Mouse (Mus musculus) testis, adult 2 months (tissue): ENCODE data around the gene Hoxd3. TPM values are rescaled to one million over a fixed set of nuclear protein-coding genes. Genes with fewer than 3 reads are reported as not detected.

Experiments used
- H3K27ac ChIP-seq: fragments of 200-500 bp; 2 replicates; pipeline ENCODE4 v1.5.1; 2012; ENCODE audit warnings: low read depth, low read length; ENCODE audit not compliant: control insufficient read depth, insufficient read depth
- H3K27me3 ChIP-seq: fragments of 200-500 bp; 2 replicates; pipeline ENCODE4 v1.6.1; 2012; ENCODE audit warnings: mild to moderate bottlenecking, low read length, moderate library complexity; ENCODE audit not compliant: control insufficient read depth, insufficient read depth
- H3K36me3 ChIP-seq: fragments of 200-500 bp; 2 replicates; pipeline ENCODE4 v1.6.1; 2012; ENCODE audit warnings: mild to moderate bottlenecking, low read length; ENCODE audit not compliant: control insufficient read depth, insufficient read depth
- H3K4me1 ChIP-seq: fragments of 200-500 bp; 2 replicates; pipeline ENCODE4 v1.6.1; 2012; ENCODE audit warnings: low read length; ENCODE audit not compliant: control insufficient read depth, insufficient read depth
- H3K4me3 ChIP-seq: fragments of 200-500 bp; 2 replicates; pipeline ENCODE4 v1.5.1; 2012; ENCODE audit warnings: low read depth, mild to moderate bottlenecking, low read length, moderate library complexity, mixed read lengths; ENCODE audit not compliant: control insufficient read depth
- CTCF ChIP-seq: fragments of 200-500 bp; IDR thresholded peaks from 2 replicates; pipeline ENCODE4 v1.5.1; 2012; ENCODE audit warnings: low read depth, mild to moderate bottlenecking, inconsistent platforms, low read length, moderate library complexity; ENCODE audit not compliant: control insufficient read depth, insufficient read depth, insufficient replicate concordance
- POLR2A ChIP-seq: fragments of 200-500 bp; IDR thresholded peaks from 2 replicates; pipeline ENCODE4 v1.6.1; 2012; ENCODE audit warnings: low read depth, mild to moderate bottlenecking, inconsistent platforms, low read length, moderate library complexity; ENCODE audit not compliant: control insufficient read depth
- polyA plus RNA-seq: library from polyadenylated mRNA; depleted of rRNA; stranded (reverse); fragments of >200 nt; gene quantifications from 2 replicates; pipeline ENCODE4 v1.2.3, GENCODE M21; 2012

Hoxd3 gene
- polyA plus RNA-seq, 1 experiment = 0.48 TPM

DNA sequence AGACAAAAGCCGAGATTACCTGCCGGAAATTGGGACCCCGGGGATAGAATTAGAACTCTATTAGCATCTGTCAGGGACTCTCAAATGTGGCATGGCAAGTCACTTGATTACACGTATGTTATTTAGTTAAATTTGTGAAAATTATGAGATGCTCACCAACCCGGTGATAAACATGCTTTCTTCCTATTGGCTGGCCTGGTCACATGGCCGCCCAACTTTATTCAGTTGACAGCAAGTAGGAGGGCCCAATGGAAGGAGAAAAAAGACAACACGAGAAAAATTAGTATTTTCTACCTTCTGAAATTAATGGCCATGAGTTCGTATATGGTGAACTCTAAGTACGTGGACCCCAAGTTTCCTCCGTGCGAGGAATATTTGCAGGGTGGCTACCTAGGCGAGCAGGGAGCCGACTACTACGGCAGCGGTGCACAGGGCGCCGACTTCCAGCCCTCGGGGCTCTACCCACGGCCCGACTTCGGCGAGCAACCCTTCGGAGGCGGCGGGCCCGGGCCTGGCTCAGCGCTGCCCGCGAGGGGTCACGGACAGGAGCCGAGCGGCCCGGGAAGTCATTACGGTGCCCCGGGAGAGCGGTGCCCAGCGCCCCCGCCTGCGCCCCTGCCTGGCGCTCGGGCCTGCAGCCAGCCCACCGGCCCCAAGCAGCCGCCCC, 15.4 kb downstream of the Hoxd3 start:
- Histone ChIP-seq H3K27me3 (no peaks in the 10 kb centered on the region), H3K36me3 (no peaks in the 10 kb centered on the region), H3K27ac (no peak overlapping the region), H3K4me3 (no peak overlapping the region), H3K4me1 (peaks cover 9% of the 10 kb centered on the region)
- TF ChIP-seq POLR2A = no peak
- no peak for TF ChIP-seq CTCF

DNA sequence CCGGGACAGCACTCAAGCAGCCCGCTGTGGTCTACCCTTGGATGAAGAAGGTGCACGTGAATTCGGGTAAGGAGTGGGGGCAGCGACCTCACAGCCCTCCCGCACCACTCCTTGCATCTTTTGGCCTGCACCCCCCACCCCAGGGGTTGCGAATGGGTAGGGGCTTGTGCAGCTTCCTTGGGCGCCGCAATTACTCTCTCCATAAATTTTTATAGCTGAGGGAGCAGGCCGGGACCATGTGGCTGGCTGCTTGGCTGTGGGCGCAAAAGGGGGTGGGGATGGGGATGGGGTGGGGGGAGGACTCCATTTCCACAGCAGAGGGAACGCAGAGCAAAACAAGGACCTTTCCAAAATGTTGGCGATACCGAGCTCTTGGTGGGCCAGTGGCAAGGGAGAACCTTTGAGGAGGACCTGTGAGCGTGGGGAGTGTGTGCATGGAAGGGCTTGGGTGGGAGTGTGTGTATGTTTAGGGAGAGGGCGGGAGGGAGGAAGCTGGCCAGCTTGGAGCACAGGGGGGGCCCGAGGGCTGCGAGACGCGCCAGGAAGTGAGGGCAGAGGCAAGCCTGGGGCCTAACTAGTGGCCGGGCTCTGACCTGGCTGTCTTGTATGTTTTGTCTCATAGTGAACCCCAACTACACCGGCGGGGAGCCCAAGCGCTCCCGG, 16.0 kb downstream of the Hoxd3 start:
- TF ChIP-seq CTCF = no peak
- no peak for TF ChIP-seq POLR2A
- H3K27me3 ChIP-seq = no peaks in the 10 kb centered on the region
- H3K36me3 ChIP-seq = no peaks in the 10 kb centered on the region
- H3K4me3 ChIP-seq = no peak overlapping the region
- H3K4me1 ChIP-seq = peaks cover 8% of the 10 kb centered on the region
- no peak overlapping the region for H3K27ac ChIP-seq

DNA sequence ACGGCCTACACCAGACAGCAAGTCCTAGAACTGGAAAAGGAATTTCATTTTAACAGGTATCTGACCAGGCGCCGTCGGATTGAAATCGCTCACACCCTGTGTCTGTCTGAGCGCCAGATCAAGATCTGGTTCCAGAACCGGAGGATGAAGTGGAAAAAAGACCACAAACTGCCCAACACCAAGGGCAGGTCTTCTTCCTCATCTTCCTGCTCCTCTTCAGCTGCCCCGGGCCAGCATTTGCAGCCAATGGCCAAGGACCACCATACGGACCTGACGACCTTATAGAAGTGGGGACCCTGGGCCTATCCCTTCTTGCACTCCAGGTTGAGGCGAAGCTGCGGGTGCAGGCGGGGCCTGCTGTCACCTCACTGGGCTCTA, 16.6 kb downstream of the Hoxd3 start:
- Histone ChIP-seq H3K36me3 (no peaks in the 10 kb centered on the region), H3K4me3 (no peak overlapping the region), H3K27ac (no peak overlapping the region), H3K4me1 (peaks cover 5% of the 10 kb centered on the region), H3K27me3 (no peaks in the 10 kb centered on the region; the same call in 1 of the 2 replicates)
- TF ChIP-seq POLR2A = no peak
- no peak for TF ChIP-seq CTCF

DNA sequence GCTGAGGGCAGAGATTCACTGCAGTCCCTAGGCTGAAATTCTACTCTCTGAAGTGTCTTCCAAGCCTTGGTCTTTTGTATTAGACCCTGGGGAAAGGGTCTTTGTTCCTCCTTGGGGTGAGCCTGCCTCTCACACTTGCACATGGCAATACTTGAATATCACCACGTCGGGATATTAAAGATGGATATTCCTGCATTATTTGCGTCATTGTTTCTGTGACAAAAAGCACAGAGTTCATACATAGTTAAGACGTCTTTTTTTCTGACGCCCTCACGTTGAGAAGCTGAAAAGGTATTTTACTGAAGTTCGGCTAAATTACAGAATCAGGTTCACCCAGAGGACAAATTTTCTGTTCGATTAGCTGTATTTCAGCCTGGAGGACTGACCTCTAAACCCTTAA, 18.6 kb downstream of the Hoxd3 start:
- Histone ChIP-seq H3K4me1 (peaks cover under 1% of the 10 kb centered on the region; the same call in 1 of the 2 replicates), H3K27me3 (peaks cover 6% of the 10 kb centered on the region), H3K27ac (no peak overlapping the region), H3K4me3 (no peak overlapping the region), H3K36me3 (no peaks in the 10 kb centered on the region)
- no peak for TF ChIP-seq POLR2A
- no peak for TF ChIP-seq CTCF

DNA sequence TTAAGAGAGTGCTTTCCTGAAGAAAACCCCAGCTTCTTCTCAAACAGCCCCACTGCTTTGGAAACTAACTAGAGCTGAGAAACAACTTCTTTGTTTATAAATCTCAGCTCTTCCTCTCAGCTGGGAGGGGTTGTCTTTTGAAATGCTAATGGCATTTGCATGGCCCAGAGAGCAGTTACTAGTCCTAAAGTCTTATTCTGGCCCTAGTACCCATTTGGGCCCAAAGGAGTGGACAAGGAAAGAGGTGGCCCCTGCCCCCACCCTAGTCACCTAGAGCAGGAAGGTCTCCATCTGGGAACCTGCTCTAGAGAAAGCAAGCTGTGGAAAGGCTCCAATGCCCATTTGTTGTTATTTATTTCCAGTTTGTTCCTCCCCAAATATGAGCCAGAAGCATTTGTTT, 19.3 kb downstream of the Hoxd3 start:
- TF ChIP-seq POLR2A = no peak
- TF ChIP-seq CTCF = no peak
- no peak overlapping the region for H3K4me3 ChIP-seq
- H3K4me1 ChIP-seq = no peaks in the 10 kb centered on the region; the same call in 1 of the 2 replicates
- H3K27ac ChIP-seq = no peak overlapping the region
- no peaks in the 10 kb centered on the region for H3K36me3 ChIP-seq
- H3K27me3 ChIP-seq = peaks cover 8% of the 10 kb centered on the region

DNA sequence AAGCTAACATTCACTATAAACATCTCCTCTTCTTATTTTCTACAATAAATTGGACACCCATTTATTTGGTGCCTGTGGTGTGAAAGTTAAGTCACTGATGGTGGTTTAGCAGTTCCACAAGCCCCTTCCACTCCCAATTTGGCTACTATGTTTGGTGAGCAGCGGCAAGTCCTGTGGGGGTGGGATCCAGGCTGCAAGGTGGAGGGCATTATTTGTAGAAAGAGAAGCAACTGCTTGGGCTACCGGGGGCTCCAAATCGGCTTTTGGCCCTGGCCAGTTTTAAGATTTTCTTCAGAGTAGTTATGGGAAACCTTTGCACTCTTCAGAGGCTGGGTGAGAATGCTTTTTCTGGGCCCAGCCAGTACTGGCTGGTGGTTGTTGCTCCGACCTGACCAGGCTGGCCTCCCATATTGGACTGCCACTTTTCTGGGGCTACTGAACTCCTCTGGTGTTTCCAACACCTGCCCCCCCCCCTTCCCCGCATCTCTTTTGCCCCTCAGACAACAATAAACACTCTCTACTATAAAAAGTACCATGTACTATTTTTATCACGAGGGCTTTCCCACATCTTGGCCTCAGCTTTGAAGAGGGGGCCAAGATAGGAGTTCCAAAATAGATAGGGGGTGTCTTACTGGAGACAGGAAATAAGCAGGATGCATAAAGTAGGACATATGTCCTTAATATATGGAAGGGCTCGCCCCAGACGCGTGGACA, 20.2 kb downstream of the Hoxd3 start:
- H3K4me3 ChIP-seq = no peak overlapping the region
- no peak for TF ChIP-seq CTCF
- no peak for TF ChIP-seq POLR2A
- no peaks in the 10 kb centered on the region for H3K36me3 ChIP-seq
- H3K27ac ChIP-seq = no peak overlapping the region
- H3K27me3 ChIP-seq = peaks cover 8% of the 10 kb centered on the region
- no peaks in the 10 kb centered on the region; the same call in 1 of the 2 replicates for H3K4me1 ChIP-seq

DNA sequence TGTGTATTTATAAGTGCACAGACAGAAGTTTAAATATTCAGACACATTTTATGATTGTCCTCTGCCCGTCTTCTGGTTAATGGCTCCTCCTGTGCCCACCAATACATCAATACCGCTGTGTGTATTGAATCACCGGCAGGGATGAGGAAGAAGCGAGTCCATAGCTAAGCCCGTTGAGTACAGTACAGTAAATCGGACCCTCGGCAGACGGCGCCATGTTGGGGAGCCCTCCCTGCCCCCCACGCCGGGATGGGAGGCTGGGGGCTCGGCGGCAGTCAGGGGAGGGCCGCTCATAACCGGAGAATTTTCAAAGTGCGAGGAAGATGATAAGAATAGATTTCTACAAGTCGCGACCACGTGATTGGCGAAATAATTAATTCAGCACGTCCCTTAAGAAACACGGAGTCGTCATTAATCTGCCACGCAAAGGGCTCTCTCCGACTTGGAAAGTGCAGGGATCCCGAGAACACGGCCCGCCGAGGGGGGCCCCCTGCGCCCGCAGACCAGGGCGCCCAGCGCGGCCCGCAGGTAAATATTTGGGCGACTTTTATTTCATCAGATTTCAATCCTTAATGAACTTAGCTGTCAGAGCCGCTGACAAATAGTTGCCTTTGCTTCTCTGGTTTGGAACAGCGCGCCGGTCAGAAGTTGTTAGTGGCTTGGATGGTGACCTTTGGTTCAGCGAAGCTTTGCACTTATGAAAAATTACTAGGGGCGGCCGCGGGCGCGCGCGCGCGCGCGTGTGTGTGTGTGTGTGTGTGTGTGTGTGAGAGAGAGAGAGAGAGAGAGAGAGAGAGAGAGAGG, 21.0 kb downstream of the Hoxd3 start:
- Histone ChIP-seq H3K27me3 (peaks cover 8% of the 10 kb centered on the region), H3K27ac (no peak overlapping the region), H3K4me1 (no peaks in the 10 kb centered on the region; the same call in 1 of the 2 replicates), H3K4me3 (no peak overlapping the region), H3K36me3 (no peaks in the 10 kb centered on the region)
- TF ChIP-seq CTCF (no peak), POLR2A (no peak)
